Mouse (Mus musculus) cerebellum, adult 2 months (tissue): ENCODE data around the gene Dgkz.

ENCODE experiments used
- CTCF ChIP-seq: fragments of 200-500 bp; IDR thresholded peaks from 2 replicates; pipeline ENCODE4 v1.5.1; 2011; ENCODE audit warnings: low read depth, mild to moderate bottlenecking, control low read depth, low read length, moderate library complexity, borderline replicate concordance; ENCODE audit not compliant: insufficient read depth
- POLR2A ChIP-seq: fragments of 200-500 bp; IDR thresholded peaks from 2 replicates; pipeline ENCODE4 v1.6.1; 2011; ENCODE audit warnings: low read length, control low read depth, borderline replicate concordance; ENCODE audit not compliant: insufficient read depth

DNA sequence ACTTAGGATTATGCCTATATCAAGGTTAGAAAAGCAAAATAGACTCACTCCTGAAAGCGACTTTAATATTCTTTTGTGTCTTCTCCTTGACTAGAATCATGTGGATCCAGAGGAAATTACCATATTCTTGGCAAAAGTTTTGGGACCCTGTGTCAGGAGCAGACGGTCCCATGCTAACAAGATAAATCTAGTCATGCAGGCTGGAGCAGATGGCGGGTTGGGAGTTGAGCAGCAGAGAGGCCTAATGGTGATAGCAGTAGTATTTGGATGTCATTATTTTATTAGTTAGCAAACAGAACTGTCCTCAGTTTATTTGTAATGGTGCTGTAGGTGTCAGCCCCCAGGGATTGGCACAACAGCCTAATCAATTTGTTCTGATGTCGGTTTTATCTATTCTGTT is 91.7 kb downstream of the Dgkz start:
- TF ChIP-seq CTCF (no peak), POLR2A (no peak)
